Comparison of ENCODE assay signal across 19 mouse cellular contexts in the genomic region with DNA sequence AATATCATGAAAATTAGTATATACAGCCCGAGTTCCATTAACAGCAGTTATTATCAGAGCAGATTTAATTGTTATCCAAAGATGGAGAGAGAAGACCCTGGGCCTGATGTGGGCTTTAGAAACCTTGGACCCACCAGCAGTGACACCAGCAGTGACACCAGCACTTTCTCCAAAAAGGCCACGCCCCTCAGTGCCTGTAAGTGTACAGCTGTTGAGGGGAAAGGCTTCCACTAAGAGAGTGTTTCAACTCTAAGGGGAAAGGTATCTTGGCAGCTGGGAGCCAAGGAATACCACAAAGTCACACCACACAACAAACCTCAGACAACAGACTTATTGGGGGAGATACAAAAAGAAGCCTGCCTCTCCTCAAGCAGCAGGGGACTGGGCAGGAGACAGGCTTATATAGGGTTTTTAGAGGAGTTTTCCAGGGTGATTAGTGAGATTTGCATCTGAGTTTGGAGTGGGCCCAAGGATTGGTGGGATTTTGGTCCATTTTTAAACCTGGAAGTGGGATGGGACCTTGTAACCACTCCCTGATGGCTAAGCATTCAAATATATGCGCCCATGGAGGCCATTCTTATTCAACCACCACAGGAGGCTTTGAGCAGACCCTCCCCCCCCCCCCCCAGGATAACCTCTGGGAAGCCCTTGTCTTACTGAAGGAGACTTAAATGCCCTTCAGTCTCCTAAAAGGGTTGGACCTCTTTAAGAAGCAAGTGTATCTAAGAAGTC. TPM values are rescaled to one million over a fixed set of nuclear protein-coding genes. Genes with fewer than 3 reads are reported as not detected.
DNase-seq lines count a peak whose midpoint lies in the region; TF ChIP-seq lines count a peak whose summit lies in the region.
"Had no signal": no experiment of that assay in that cellular context is flagged by ENCODE, and none has a peak within 500 bp of the region (broad histone marks: within the 10 kb centered on the region; RNA-seq: fewer than 3 reads in every experiment).

No protein-coding gene starts in this region.

- H3K4me3 ChIP-seq in ES-Bruce4 (ENCODE audit: low read depth, low read length) (no peak overlapping the region), ES-E14 (ENCODE audit: insufficient read depth in 1 of 2, low read depth in 1 of 2, low read length in 2 of 2, poor library complexity in 1 of 2, severe bottlenecking in 1 of 2) (no peak overlapping the region; a peak in 1 of 4 replicates)
- H3K4me3 ChIP-seq in thymus, adult 2 months (ENCODE audit: control insufficient read depth, insufficient read depth, low read length): no peak overlapping the region
- H3K4me3 ChIP-seq: embryonic facial prominence, embryonic 10.5 days; embryonic facial prominence, embryonic 12.5 days; forebrain, embryonic 10.5 days; forebrain, embryonic 12.5 days had no signal

- peaks cover 3% of the 10 kb centered on the region; the same call in 1 of the 2 replicates for H3K9me3 ChIP-seq in ES-Bruce4 (replicated peaks; ENCODE audit: control insufficient read depth, insufficient read depth, low read length, poor library complexity, severe bottlenecking)
- H3K9me3 ChIP-seq in ES-E14 (ENCODE audit: control insufficient read depth, insufficient read depth, low read depth, low read length): no peaks in the 10 kb centered on the region

- WGBS in thymus, adult 2 months: 85% methylated on average over 3 of the region's 3 CpGs

- no peak for TF ChIP-seq EP300 in ES-Bruce4 (IDR thresholded peaks at IDR 0.05; ENCODE audit: insufficient read depth, low read depth, low read length)

- H3K27me3 ChIP-seq in ES-Bruce4 (ENCODE audit: control insufficient read depth, insufficient read depth, low read length, poor library complexity, severe bottlenecking): no peaks in the 10 kb centered on the region
- H3K27me3 ChIP-seq in thymus, adult 2 months (ENCODE audit: control insufficient read depth, insufficient read depth, low read length): no peaks in the 10 kb centered on the region
- H3K27me3 ChIP-seq: CH12.LX; embryonic facial prominence, embryonic 12.5 days had no signal

- peak overlapping the region; percentile 96 for H3K27ac ChIP-seq in ES-Bruce4 (ENCODE audit: insufficient read depth, low read length)
- peak overlapping the region; percentile 67 for H3K27ac ChIP-seq in ES-E14 (ENCODE audit: insufficient read depth, low read depth, low read length, poor library complexity, severe bottlenecking)
- no peak overlapping the region for H3K27ac ChIP-seq in thymus, adult 2 months (ENCODE audit: control insufficient read depth, insufficient read depth, low read length)
- H3K27ac ChIP-seq: embryonic facial prominence, embryonic 10.5 days; embryonic facial prominence, embryonic 12.5 days; forebrain, embryonic 10.5 days; forebrain, embryonic 12.5 days had no signal

- no peak for TF ChIP-seq CTCF in ES-Bruce4 (IDR thresholded peaks at IDR 0.05; ENCODE audit: low read depth, low read length)
- no peak for TF ChIP-seq CTCF in thymus, adult 2 months (IDR thresholded peaks at IDR 0.05; ENCODE audit: borderline replicate concordance, control insufficient read depth, extremely low read depth, insufficient read depth, low read length, poor library complexity)

- H3K4me1 ChIP-seq in ES-Bruce4 (ENCODE audit: control insufficient read depth, insufficient read depth, low read length) (peaks cover 8% of the 10 kb centered on the region), ES-E14 (ENCODE audit: control insufficient read depth in 2 of 2, insufficient read depth in 2 of 2, low read length in 2 of 2, poor library complexity in 1 of 2) (peaks cover 10 to 24% of the 10 kb centered on the region in 2 experiments)
- H3K4me1 ChIP-seq in thymus, adult 2 months (replicated peaks; ENCODE audit: control insufficient read depth, insufficient read depth, low read length): no peaks in the 10 kb centered on the region

- in situ Hi-C loops in ES-E14 (cut with MboI; ENCODE audit: low sequenced_read_pairs in 2 of 2, unreplicated experiment in 2 of 2): no loop called here

- TF ChIP-seq POLR2A in ES-Bruce4 (IDR thresholded peaks at IDR 0.05; ENCODE audit: insufficient read depth, low read length): no peak
- TF ChIP-seq POLR2A in thymus, adult 2 months (IDR thresholded peaks at IDR 0.05; ENCODE audit: control insufficient read depth, extremely low read depth, insufficient read depth, low read length, poor library complexity): no peak

- DNase-seq in ES-E14 (ENCODE audit: low read depth, low spot score) (no peak), ZHBTc4 (ENCODE audit: low read depth, low spot score) (peak; percentile 81)
- no peak for DNase-seq in thymus, adult 2 months
- no peak for DNase-seq in lung, adult 18-20 months
- DNase-seq in spleen, adult 12 weeks (ENCODE audit: low spot score): no peak
- DNase-seq: adrenal gland, adult 8-10 months; adrenal gland, postnatal 14 days; adrenal gland, postnatal 36 days; cerebellum, adult 11-12 months; cerebellum, adult 2 months; cerebellum, adult 9-10 months; cerebellum, postnatal 10 days; cerebellum, postnatal 25 days had no signal

- no peaks in the 10 kb centered on the region for H3K36me3 ChIP-seq in ES-Bruce4 (ENCODE audit: control insufficient read depth, insufficient read depth, low read length, poor library complexity, severe bottlenecking)
- no peaks in the 10 kb centered on the region for H3K36me3 ChIP-seq in ES-E14 (ENCODE audit: control insufficient read depth, insufficient read depth, low read length, poor library complexity, severe bottlenecking)
- no peaks in the 10 kb centered on the region for H3K36me3 ChIP-seq in thymus, adult 2 months (ENCODE audit: control insufficient read depth, insufficient read depth, low read length)
- H3K36me3 ChIP-seq: embryonic facial prominence, embryonic 10.5 days; embryonic facial prominence, embryonic 12.5 days; forebrain, embryonic 10.5 days; forebrain, embryonic 12.5 days had no signal

- no peak overlapping the region for H3K9ac ChIP-seq in ES-Bruce4 (ENCODE audit: low read depth, poor library complexity, severe bottlenecking)
- H3K9ac ChIP-seq in ES-E14 (ENCODE audit: insufficient read depth, low read depth, low read length, poor library complexity, severe bottlenecking): no peak overlapping the region
- H3K9ac ChIP-seq: embryonic facial prominence, embryonic 12.5 days; forebrain, embryonic 12.5 days had no signal

TF ChIP-seq in ES-E14, 5 proteins besides CTCF, POLR2A, EP300 and RAD21:
- TF ChIP-seq CHD2 (IDR thresholded peaks at IDR 0.05; ENCODE audit: low read depth, low read length) (no peak), MAFK (IDR thresholded peaks at IDR 0.05; ENCODE audit: insufficient read depth, low read depth, low read length) (no peak), HCFC1 (IDR thresholded peaks at IDR 0.05; ENCODE audit: borderline replicate concordance, insufficient read depth, low read length) (no peak), ZC3H11A (IDR thresholded peaks at IDR 0.05; ENCODE audit: borderline replicate concordance, low read depth, low read length) (no peak), ZNF384 (IDR thresholded peaks at IDR 0.05; ENCODE audit: low read depth, low read length) (no peak)

RNA-seq across cellular contexts. Expression of a gene that starts 8.3 kb away (rescaled TPM):
- polyA plus RNA-seq in ES-Bruce4 (2011; ENCODE audit: insufficient read depth, insufficient read length, low read depth, missing spikeins): 79.4 and 80.7 TPM in 2 replicates
- 17.3 and 19.0 TPM in 2 replicates for total RNA-seq in ES-E14 (2012; rRNA removed)
- 20.8 and 21.2 TPM in 2 replicates for polyA plus RNA-seq in thymus, adult 2 months (2012; rRNA removed)

RNA-seq across cellular contexts. Expression of a gene that starts 34.2 kb away (rescaled TPM):
- polyA plus RNA-seq in ES-Bruce4 (2011; ENCODE audit: insufficient read depth, insufficient read length, low read depth, missing spikeins): 19.6 and 25.5 TPM in 2 replicates
- 43.8 and 50.3 TPM in 2 replicates for total RNA-seq in ES-E14 (2012; rRNA removed)
- 24.5 and 40.8 TPM in 2 replicates for polyA plus RNA-seq in thymus, adult 2 months (2012; rRNA removed)

RNA-seq across cellular contexts. Expression of a gene that starts 44.1 kb away (rescaled TPM):
- 0.22 TPM in 1 of 2 replicates, not detected in the other for polyA plus RNA-seq in ES-Bruce4 (2011; ENCODE audit: insufficient read depth, insufficient read length, low read depth, missing spikeins)
- 0.09 TPM in 1 of 2 replicates, not detected in the other for total RNA-seq in ES-E14 (2012; rRNA removed)
- polyA plus RNA-seq in thymus, adult 2 months (2012; rRNA removed): 2.2 and 3.2 TPM in 2 replicates
- total RNA-seq: CH12.LX had no signal
